Mouse (Mus musculus) forebrain, embryonic 15.5 days (tissue): ENCODE data around the gene Aig1. TPM values are rescaled to one million over a fixed set of nuclear protein-coding genes. Genes with fewer than 3 reads are reported as not detected.

ENCODE experiments used
- ATAC-seq: fragments of 200-750 bp; cut with Nextera tagmentation; replicated peaks from 2 replicates; pipeline ENCODE4 v1.8.0; 2017; ENCODE audit warnings: mild to moderate bottlenecking, moderate TSS enrichment, moderate library complexity
- H3K27ac ChIP-seq: fragments of 300-500 bp; sonication (generic); replicated peaks from 2 replicates; pipeline ENCODE4 v1.5.1; 2015; ENCODE audit warnings: mild to moderate bottlenecking, inconsistent platforms
- H3K27me3 ChIP-seq: fragments of 300-500 bp; sonication (generic); 2 replicates; pipeline ENCODE4 v1.6.1; 2015; ENCODE audit warnings: inconsistent platforms
- H3K36me3 ChIP-seq: fragments of 300-500 bp; sonication (generic); 2 replicates; pipeline ENCODE4 v1.6.1; 2015; ENCODE audit warnings: mild to moderate bottlenecking, inconsistent platforms
- H3K4me1 ChIP-seq: fragments of 300-500 bp; sonication (generic); 2 replicates; pipeline ENCODE4 v1.6.1; 2015; ENCODE audit warnings: inconsistent platforms
- H3K4me2 ChIP-seq: fragments of 300-500 bp; sonication (generic); replicated peaks from 2 replicates; pipeline ENCODE4 v1.6.1; 2015; ENCODE audit warnings: mild to moderate bottlenecking, inconsistent platforms
- H3K4me3 ChIP-seq: fragments of 300-500 bp; sonication (generic); 2 replicates; pipeline ENCODE4 v1.5.1; 2015; ENCODE audit warnings: mild to moderate bottlenecking, inconsistent platforms
- H3K9ac ChIP-seq: fragments of 300-500 bp; sonication (generic); replicated peaks from 2 replicates; pipeline ENCODE4 v1.6.1; 2015; ENCODE audit warnings: mild to moderate bottlenecking, inconsistent platforms
- H3K9me3 ChIP-seq: fragments of 300-500 bp; sonication (generic); 2 replicates; pipeline ENCODE4 v1.6.1; 2016; ENCODE audit warnings: inconsistent platforms
- WGBS: fragments of 180-500 bp; shearing (Covaris S2); methylation state at CpG from one replicate; pipeline ENCODE4 v1.1.7; 2015; ENCODE audit warnings: mixed read lengths; 5-methylcytosine and 5-hydroxymethylcytosine counted together
- polyA plus RNA-seq: library from polyadenylated mRNA; unstranded; fragments of >200 nt; fragmentation: Nextera tagmentation; extraction: Ambion mirVana; gene quantifications from 2 replicates; pipeline ENCODE4 v1.2.1, GENCODE M21; 2015

The Aig1 gene
- polyA plus RNA-seq, 1 experiment from 2014 or later: 71.5 TPM

DNA sequence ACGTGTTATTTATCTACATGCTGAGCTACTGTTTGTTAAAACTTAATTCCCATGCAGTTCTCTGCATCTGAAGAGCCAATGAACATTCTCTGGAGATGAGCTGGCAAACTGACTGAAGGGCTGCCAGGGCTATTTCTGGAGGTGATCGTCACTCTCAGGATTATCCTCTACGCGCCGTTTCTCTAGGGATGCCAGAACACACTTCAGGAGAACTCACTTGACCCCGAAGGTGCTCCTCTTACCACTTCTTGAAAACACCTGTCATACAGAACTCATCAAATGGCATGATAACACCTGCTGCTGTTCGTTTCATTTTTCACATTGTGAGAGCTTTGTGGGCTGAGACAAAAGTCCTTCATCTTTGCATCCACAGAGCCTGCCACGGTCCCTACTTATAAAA lies 25.9 kb downstream of the Aig1 start:
- Histone ChIP-seq H3K4me2 (no peak overlapping the region), H3K9ac (no peak overlapping the region), H3K27me3 (no peaks in the 10 kb centered on the region), H3K9me3 (no peaks in the 10 kb centered on the region), H3K4me1 (no peaks in the 10 kb centered on the region), H3K4me3 (no peak overlapping the region), H3K27ac (no peak overlapping the region), H3K36me3 (no peaks in the 10 kb centered on the region)
- 80% methylated on average over 8 of the region's 8 CpGs for WGBS
- ATAC-seq: no peak

DNA sequence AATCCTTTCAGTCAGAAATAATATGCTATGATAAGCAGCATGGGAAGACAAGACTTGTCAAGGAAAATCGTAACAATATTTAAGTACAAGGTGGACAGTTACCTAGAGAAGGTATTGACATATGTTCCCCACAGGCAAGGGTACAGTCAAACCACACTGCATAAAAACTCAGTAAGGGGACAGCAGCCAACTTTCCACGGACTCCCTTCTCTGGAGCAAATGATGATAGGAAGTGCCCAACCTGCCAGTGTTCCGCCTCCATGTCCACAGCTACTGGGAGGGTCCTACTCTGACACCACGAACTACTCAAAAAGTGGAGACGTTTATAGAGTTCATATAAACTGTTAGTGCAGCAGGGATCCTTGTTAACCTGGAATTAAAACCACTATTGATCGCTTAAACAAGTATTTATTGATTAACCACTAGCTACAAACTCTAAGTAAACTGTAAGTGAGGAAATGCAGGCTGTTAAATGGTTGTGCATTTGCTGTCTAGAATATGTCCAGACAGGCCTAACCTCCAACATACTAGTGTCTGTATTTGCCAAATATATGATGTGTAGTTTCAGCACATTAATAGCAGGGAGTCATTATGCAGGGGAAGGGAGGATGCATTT lies 30.2 kb downstream of the Aig1 start:
- Histone ChIP-seq H3K27ac (no peak overlapping the region), H3K27me3 (no peaks in the 10 kb centered on the region), H3K9me3 (no peaks in the 10 kb centered on the region), H3K4me2 (no peak overlapping the region), H3K9ac (no peak overlapping the region), H3K4me1 (no peaks in the 10 kb centered on the region), H3K36me3 (no peaks in the 10 kb centered on the region), H3K4me3 (no peak overlapping the region)
- WGBS: 88% methylated on average over 6 of the region's 6 CpGs
- no peak for ATAC-seq

DNA sequence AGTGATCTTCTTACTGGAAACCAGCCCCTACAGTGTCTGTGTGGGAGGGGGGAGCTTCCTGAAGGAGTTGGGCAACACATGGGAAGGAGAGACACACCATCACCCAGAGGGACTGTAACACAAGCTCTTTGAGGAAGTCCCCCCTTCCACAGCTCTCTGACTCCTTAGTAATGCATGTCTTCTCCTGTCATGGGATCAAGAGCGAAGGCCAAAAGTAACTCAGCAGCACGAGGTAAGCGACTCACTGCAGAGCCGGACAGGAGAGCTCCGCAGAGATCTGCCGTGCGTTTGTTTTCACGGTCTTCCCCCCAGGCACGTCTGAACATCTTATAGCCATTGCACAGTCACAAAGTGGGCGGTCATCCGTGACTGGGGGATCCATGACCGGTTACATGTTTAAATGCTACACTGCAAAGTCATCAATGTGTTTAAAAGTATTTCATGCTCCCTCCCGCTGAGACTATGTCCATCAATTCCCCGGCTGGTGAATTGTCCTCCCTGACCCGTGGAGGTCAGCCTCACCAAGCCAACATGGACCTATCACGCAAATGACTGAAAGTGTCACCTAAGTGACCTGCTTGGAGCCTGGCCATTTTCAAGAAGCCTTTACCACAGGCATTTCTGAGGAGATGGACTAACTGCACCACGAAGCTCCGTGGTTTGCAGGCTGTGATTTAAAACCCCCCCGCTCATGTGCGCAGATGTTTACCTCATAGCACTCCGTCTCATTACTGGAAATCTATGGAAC lies 30.9 kb downstream of the Aig1 start:
- no peaks in the 10 kb centered on the region for H3K4me1 ChIP-seq
- no peaks in the 10 kb centered on the region for H3K36me3 ChIP-seq
- H3K9me3 ChIP-seq: no peaks in the 10 kb centered on the region
- H3K4me3 ChIP-seq: no peak overlapping the region
- ATAC-seq: no peak
- no peak overlapping the region for H3K27ac ChIP-seq
- WGBS: 82% methylated on average over 21 of the region's 21 CpGs
- no peak overlapping the region for H3K4me2 ChIP-seq
- no peak overlapping the region for H3K9ac ChIP-seq
- no peaks in the 10 kb centered on the region for H3K27me3 ChIP-seq

DNA sequence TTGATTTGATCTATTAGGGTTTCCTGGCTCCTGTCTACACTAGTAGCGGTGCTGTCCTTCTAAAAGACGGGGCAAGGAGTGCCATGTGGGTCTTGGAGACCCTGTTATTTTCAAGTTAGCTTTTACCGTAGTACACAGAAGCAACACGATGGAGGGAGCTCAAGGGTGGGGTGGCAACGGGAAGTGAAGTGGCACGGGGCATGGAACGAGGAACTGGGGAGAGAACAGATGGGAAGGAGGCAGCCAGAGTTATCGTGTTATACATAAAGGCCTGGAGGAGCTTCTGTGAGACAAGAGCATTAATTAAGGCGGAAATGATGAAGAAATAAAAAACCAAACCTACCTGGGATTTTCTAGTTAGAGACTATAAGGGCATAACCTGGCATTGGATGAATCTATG lies 31.8 kb downstream of the Aig1 start:
- Histone ChIP-seq H3K36me3 (no peaks in the 10 kb centered on the region), H3K4me2 (no peak overlapping the region), H3K27me3 (no peaks in the 10 kb centered on the region), H3K9me3 (no peaks in the 10 kb centered on the region), H3K9ac (no peak overlapping the region), H3K27ac (no peak overlapping the region), H3K4me1 (no peaks in the 10 kb centered on the region), H3K4me3 (no peak overlapping the region)
- no peak for ATAC-seq
- WGBS: 76% methylated on average over 9 of the region's 9 CpGs

DNA sequence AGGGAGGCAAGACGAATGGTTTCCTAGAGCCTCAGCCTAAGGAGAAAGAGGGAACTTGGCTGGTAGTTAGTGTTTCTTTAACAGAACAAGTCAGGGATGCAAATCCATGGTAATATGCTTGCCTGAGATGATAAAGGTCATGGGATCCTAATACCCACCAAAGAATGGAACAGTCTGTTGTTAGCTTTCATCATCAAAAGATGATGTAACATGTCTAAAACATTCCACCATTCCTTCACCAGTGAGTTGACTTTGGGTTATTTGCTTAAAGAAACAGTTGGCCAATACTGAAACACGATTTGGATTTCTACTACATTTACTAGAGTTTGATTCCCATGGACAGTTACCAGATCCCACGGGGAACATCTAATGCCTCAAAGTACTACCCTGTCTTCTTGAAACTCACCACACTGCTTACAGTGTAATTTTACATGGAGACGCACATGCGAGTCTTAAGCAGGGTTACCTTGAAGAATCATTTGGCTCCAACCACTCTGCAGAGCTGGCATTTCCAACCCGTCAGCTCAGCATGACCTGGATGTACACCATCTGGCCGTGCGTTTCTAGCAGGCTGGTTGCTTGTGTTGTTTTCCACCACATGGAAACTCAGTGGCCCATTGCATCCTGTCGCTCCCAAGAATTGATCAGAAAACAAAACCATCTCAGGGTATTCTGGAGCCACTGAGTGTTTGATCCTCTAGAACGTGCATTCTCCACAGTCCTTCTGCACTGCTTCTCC lies 32.9 kb downstream of the Aig1 start:
- Histone ChIP-seq H3K4me2 (no peak overlapping the region), H3K36me3 (no peaks in the 10 kb centered on the region), H3K4me3 (no peak overlapping the region), H3K4me1 (no peaks in the 10 kb centered on the region), H3K9ac (no peak overlapping the region), H3K27ac (no peak overlapping the region), H3K27me3 (no peaks in the 10 kb centered on the region), H3K9me3 (no peaks in the 10 kb centered on the region)
- WGBS: 82% methylated on average over 10 of the region's 10 CpGs
- no peak for ATAC-seq

DNA sequence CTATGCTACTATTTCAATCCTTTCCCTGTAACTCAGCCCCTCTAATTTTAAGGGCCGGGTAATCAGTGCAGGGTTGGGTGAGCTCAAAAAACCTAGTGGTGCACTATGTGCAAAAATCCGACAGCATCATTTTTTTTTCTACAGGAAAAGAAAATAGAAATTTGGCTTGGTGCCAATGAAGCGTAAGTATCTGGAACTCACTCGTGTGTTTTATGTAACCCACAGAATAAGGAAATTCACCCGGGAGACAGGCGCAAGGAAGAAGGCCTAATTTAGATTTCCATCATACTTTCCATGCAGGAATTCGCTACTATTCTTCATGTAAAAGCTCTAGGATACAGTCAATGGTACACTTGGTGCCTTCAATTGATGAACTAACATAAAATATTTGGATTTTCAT lies 34.7 kb downstream of the Aig1 start:
- no peak overlapping the region for H3K4me2 ChIP-seq
- no peak overlapping the region for H3K4me3 ChIP-seq
- no peak for ATAC-seq
- H3K27me3 ChIP-seq: no peaks in the 10 kb centered on the region
- no peak overlapping the region for H3K9ac ChIP-seq
- H3K36me3 ChIP-seq: no peaks in the 10 kb centered on the region
- 69% methylated on average over 7 of the region's 7 CpGs for WGBS
- H3K9me3 ChIP-seq: no peaks in the 10 kb centered on the region
- no peaks in the 10 kb centered on the region for H3K4me1 ChIP-seq
- no peak overlapping the region for H3K27ac ChIP-seq

DNA sequence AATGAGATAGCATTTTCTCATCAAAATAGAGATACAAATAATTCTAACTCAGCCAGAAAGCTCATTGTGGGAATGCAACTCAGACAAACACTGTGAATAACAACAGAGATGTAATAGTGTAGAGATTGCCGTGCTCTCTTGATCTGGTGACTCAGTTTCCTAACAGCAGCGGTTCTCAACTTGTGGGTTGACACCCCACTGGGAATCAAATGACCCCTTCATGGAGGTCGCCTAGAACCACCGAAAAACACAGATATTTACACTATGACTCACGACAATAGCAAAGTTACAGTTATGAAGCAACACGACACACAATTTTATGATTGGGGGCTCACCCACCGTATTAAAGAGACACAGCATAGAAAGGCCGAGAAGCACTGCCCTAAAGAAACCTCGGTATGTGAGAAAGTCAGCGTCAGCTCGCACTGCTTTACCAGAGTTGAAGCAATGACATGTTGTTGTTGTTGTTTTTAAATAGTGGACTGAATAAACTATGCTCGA lies 35.7 kb downstream of the Aig1 start:
- no peak for ATAC-seq
- no peaks in the 10 kb centered on the region for H3K9me3 ChIP-seq
- H3K9ac ChIP-seq: no peak overlapping the region
- no peak overlapping the region for H3K4me3 ChIP-seq
- no peaks in the 10 kb centered on the region for H3K4me1 ChIP-seq
- H3K27ac ChIP-seq: no peak overlapping the region
- no peaks in the 10 kb centered on the region for H3K27me3 ChIP-seq
- H3K4me2 ChIP-seq: no peak overlapping the region
- 93% methylated on average over 12 of the region's 12 CpGs for WGBS
- no peaks in the 10 kb centered on the region for H3K36me3 ChIP-seq

DNA sequence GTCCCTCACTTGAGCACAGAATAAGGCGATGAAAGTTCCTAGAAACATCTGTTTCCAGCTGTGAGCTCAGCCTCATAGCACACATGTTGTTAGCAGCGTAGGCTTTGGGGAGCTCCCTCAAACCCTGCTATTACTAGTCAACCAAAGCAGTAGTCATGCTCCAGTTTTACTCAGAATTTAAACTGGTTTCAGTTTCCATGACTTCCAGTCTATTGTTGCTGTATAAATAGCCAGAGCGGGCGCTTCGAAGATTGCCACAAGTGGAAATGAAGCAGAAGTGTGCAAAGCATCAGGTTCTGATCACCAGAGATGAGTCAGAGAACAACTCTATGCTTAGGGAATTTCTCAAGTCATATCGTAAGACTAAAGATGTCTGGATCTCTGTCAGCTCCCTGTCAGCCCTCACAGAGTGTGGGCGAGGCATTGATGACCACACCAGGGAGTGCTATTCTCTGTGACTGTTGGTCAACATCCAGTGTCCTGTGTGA lies 36.2 kb downstream of the Aig1 start:
- no peaks in the 10 kb centered on the region for H3K27me3 ChIP-seq
- no peak overlapping the region for H3K9ac ChIP-seq
- no peaks in the 10 kb centered on the region for H3K4me1 ChIP-seq
- H3K4me2 ChIP-seq: no peak overlapping the region
- H3K9me3 ChIP-seq: no peaks in the 10 kb centered on the region
- H3K36me3 ChIP-seq: no peaks in the 10 kb centered on the region
- no peak overlapping the region for H3K27ac ChIP-seq
- no peak for ATAC-seq
- 88% methylated on average over 7 of the region's 7 CpGs for WGBS
- H3K4me3 ChIP-seq: no peak overlapping the region

DNA sequence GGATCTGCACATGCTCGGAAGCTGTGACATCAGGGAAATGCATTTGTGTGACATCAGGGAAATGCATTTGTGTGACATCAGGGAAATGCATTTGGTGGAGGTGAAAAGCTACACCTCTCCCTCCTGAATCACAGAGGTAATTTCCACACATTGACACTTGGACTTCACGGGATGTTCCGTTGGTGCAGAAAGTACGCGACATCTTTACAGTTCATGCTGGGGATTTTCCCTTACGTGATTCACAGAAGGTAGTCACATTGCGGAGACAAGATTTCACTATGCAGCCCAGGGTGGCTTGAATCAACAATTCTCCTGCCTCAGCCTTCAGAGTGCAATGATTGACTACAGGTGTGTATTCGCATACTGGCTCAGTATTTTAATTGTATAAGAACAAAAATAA lies 41.6 kb downstream of the Aig1 start:
- H3K4me2 ChIP-seq: no peak overlapping the region
- WGBS: 96% methylated on average over 8 of the region's 8 CpGs
- H3K4me1 ChIP-seq: no peaks in the 10 kb centered on the region
- peaks cover 3% of the 10 kb centered on the region; the same call in 1 of the 2 replicates for H3K36me3 ChIP-seq
- no peak overlapping the region for H3K4me3 ChIP-seq
- no peak for ATAC-seq
- H3K27me3 ChIP-seq: no peaks in the 10 kb centered on the region
- H3K9me3 ChIP-seq: no peaks in the 10 kb centered on the region
- H3K27ac ChIP-seq: no peak overlapping the region
- no peak overlapping the region for H3K9ac ChIP-seq

DNA sequence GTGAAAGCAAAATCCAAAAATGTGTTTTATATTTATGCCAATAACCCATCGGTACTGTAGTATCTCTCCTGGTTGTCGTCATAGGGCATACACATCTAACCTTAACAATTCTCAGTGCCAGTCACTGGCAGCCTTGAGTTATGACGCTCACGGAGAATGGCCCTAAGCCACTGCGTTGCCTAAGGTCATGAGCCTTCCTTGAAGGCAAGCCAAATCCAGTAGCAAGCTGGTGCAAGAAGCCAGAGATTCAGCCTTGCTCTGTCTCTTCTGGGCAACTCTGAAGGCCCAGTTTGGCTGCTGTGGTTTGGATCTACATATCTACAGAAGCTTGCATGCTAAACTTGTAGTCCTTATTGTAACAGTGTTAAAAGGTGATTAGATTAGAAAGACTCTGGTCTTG lies 55.2 kb downstream of the Aig1 start:
- Histone ChIP-seq H3K9ac (no peak overlapping the region), H3K36me3 (no peaks in the 10 kb centered on the region), H3K4me1 (no peaks in the 10 kb centered on the region), H3K27ac (no peak overlapping the region), H3K9me3 (no peaks in the 10 kb centered on the region), H3K4me2 (no peak overlapping the region), H3K4me3 (no peak overlapping the region), H3K27me3 (no peaks in the 10 kb centered on the region)
- whole genome bisulfite sequencing: 96% methylated on average over 5 of the region's 5 CpGs
- no peak for ATAC-seq

DNA sequence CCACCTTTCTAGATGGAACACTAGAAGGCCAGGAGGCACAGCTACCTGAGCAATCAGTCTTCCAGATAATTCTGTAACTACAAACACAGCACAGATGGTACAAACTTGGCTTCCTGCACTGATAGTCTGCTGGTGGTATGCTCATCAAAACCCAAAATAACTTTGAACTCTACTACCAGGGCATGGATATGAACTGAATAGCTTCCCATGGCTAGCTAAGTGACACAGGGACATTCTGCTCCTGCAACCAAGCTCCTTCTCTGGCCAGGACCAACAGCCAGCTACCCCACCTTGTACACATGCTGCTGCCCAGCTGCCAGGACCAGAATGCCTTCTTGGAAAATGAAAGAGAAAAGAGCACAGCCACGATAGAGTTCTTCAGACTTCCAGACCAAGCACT lies 60.5 kb downstream of the Aig1 start:
- no peaks in the 10 kb centered on the region for H3K27me3 ChIP-seq
- no peak overlapping the region for H3K4me3 ChIP-seq
- no peaks in the 10 kb centered on the region for H3K9me3 ChIP-seq
- ATAC-seq: no peak
- no peak overlapping the region for H3K9ac ChIP-seq
- no peak overlapping the region for H3K27ac ChIP-seq
- H3K36me3 ChIP-seq: no peaks in the 10 kb centered on the region
- WGBS: 90% methylated on average over 1 of the region's 1 CpGs
- H3K4me1 ChIP-seq: no peaks in the 10 kb centered on the region
- H3K4me2 ChIP-seq: no peak overlapping the region

DNA sequence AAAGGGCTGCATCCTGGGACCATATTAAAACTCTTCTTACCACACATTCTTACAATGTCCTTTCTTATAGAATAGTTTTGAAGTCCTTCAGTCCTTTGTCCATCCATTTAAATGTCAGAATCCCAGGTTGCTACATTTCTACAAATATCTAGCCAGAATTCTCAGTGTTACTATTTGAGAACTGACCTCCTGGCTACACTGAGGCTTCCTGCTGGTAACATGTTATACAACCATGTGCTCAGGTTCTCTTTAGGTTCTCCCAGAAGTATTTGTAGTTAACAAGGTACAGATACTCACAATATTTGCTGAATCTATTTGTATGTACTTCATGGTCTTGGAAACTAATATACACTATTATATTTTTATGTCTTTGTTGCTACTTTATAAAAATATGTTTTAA lies 62.0 kb downstream of the Aig1 start:
- no peaks in the 10 kb centered on the region for H3K9me3 ChIP-seq
- H3K4me3 ChIP-seq: no peak overlapping the region
- no peaks in the 10 kb centered on the region for H3K36me3 ChIP-seq
- ATAC-seq: no peak
- H3K27ac ChIP-seq: no peak overlapping the region
- H3K27me3 ChIP-seq: no peaks in the 10 kb centered on the region
- no peaks in the 10 kb centered on the region for H3K4me1 ChIP-seq
- no peak overlapping the region for H3K9ac ChIP-seq
- no peak overlapping the region for H3K4me2 ChIP-seq
